Mouse (Mus musculus): ENCODE results near the gene A730015C16Rik. TPM values are rescaled to one million over a fixed set of nuclear protein-coding genes. Genes with fewer than 3 reads are reported as not detected.

The A730015C16Rik gene
- polyA plus RNA-seq, 1 experiment = 0.22 TPM

DNA sequence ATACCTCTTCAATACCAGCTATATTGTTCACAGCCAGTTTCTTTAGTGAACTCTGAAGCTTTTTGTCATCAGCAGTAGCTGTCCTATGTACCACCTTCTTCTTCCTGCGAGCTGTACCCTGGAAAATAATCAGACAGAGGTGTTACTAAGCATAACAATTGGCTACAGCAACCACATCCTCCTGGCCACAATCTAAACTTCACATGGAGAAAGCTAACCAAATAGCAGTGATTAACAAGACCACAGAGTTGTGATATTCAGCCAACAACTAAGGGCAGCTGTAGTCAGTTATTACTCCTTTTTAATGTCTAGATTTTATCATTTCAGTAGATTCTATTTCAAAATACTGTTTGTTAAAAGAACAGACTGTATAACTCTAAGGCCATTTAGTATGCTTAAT, 22.3 kb downstream of the A730015C16Rik start:
- Histone ChIP-seq H3ac (ENCODE audit: control insufficient read depth, insufficient read length, low read depth) (no peak overlapping the region), H3K27me3 (ENCODE audit: control insufficient read depth, insufficient read depth, insufficient read length) (no peaks in the 10 kb centered on the region), H3K36me3 (ENCODE audit: control insufficient read depth, insufficient read depth) (peaks cover 76% of the 10 kb centered on the region), H3K79me3 (ENCODE audit: low read depth) (peaks cover 6% of the 10 kb centered on the region), H3K4me3 (ENCODE audit: insufficient read depth, poor library complexity, severe bottlenecking) (no peak overlapping the region), H3K79me2 (ENCODE audit: control insufficient read depth, insufficient read depth) (peaks cover 18% of the 10 kb centered on the region)
- TF ChIP-seq USF1 (IDR thresholded peaks at IDR 0.05; ENCODE audit: low read depth) (no peak), CEBPB (IDR thresholded peaks at IDR 0.05; ENCODE audit: low read depth) (no peak), MYOG (IDR thresholded peaks at IDR 0.05; ENCODE audit: control insufficient read depth, extremely low read depth, insufficient read length) (no peak), MAX (IDR thresholded peaks at IDR 0.05) (no peak), MYOD1 (IDR thresholded peaks at IDR 0.05; ENCODE audit: control insufficient read depth, insufficient read length, low read depth) (no peak), FOSL1 (IDR thresholded peaks at IDR 0.05; ENCODE audit: insufficient read depth, low read length, poor library complexity, severe bottlenecking) (no peak), CTCF (IDR thresholded peaks at IDR 0.05; ENCODE audit: control insufficient read depth, insufficient read depth, insufficient read length) (no peak)

DNA sequence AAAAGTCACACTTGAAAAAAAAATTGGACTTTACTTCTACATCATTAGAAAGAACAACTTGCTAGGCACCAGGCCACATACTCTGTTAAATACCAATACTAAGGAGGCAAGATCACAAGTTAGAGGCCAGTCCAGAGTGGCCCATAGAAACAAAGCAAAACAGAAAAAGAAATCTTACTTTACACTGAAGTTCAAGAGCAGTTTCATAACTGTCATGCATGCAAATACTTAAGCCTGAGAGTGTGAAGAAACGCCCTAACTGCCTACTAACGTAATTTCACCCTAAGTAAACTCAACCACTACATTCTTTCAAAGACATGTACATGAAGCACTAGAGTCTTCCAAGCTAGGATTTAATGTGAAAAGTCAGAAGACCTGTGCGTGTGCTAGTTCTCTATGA, 22.7 kb downstream of the A730015C16Rik start:
- Histone ChIP-seq H3K4me3 (ENCODE audit: insufficient read depth, poor library complexity, severe bottlenecking) (no peak overlapping the region), H3ac (ENCODE audit: control insufficient read depth, insufficient read length, low read depth) (no peak overlapping the region), H3K36me3 (ENCODE audit: control insufficient read depth, insufficient read depth) (peaks cover 80% of the 10 kb centered on the region), H3K27me3 (ENCODE audit: control insufficient read depth, insufficient read depth, insufficient read length) (no peaks in the 10 kb centered on the region), H3K79me3 (ENCODE audit: low read depth) (peaks cover 6% of the 10 kb centered on the region), H3K79me2 (ENCODE audit: control insufficient read depth, insufficient read depth) (peaks cover 14% of the 10 kb centered on the region)
- TF ChIP-seq CTCF (IDR thresholded peaks at IDR 0.05; ENCODE audit: control insufficient read depth, insufficient read depth, insufficient read length) = no peak
- TF ChIP-seq MAX (IDR thresholded peaks at IDR 0.05) = no peak
- TF ChIP-seq USF1 (IDR thresholded peaks at IDR 0.05; ENCODE audit: low read depth) = no peak
- TF ChIP-seq CEBPB (IDR thresholded peaks at IDR 0.05; ENCODE audit: low read depth) = no peak
- no peak for TF ChIP-seq FOSL1 (IDR thresholded peaks at IDR 0.05; ENCODE audit: insufficient read depth, low read length, poor library complexity, severe bottlenecking)
- no peak for TF ChIP-seq MYOG (IDR thresholded peaks at IDR 0.05; ENCODE audit: control insufficient read depth, extremely low read depth, insufficient read length)
- TF ChIP-seq MYOD1 (IDR thresholded peaks at IDR 0.05; ENCODE audit: control insufficient read depth, insufficient read length, low read depth) = no peak

DNA sequence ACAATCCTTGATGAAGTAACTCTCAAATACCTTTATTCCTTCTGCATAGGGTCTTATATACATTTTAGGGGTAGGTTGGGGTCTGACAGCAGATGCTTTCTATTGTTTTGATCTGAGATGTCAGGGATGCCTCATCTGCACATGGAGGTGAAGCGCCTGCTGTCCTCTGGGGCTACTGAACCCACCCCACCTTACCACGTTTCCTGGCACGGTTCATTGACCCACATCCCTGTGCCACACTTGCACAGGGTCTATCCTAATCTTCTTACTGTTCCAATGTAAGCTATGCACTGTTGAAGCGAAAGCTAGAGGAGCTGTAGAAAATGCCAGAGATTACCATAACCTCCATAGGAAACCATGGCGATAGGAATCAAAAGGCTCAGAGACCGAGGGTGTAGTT, 36.9 kb downstream of the A730015C16Rik start:
- Histone ChIP-seq H3K79me2 (ENCODE audit: control insufficient read depth, insufficient read depth) (no peaks in the 10 kb centered on the region), H3K4me3 (ENCODE audit: insufficient read depth, poor library complexity, severe bottlenecking) (no peak overlapping the region)
- no peak for TF ChIP-seq MYOG (IDR thresholded peaks at IDR 0.05; ENCODE audit: control insufficient read depth, extremely low read depth, insufficient read length)
- TF ChIP-seq MYOD1 (IDR thresholded peaks at IDR 0.05; ENCODE audit: control insufficient read depth, insufficient read length, low read depth) = no peak

DNA sequence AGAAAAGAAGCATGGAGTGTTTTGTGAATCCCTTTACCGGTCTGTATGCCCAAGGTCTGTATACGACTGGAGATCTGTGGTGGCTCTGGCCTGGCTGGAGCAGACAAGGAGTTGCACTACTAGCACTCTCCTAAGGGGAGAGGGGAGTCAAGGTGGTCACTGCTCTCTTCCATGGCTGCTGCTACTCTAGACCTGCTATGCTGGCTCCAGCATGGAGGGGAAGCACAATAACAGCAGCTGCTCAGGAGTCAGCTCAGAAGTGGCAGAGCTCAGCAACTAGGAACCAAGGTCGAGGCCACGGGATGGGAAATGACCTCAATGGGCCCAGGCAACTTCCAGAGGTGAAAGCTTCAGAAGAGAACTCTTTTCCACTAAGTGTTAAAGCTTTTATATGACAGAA, 37.3 kb downstream of the A730015C16Rik start:
- no peak overlapping the region for H3ac ChIP-seq (ENCODE audit: control insufficient read depth, insufficient read length, low read depth)
- H3K79me3 ChIP-seq (ENCODE audit: low read depth) = no peaks in the 10 kb centered on the region
- TF ChIP-seq MAX (IDR thresholded peaks at IDR 0.05) = no peak
- no peak for TF ChIP-seq FOSL1 (IDR thresholded peaks at IDR 0.05; ENCODE audit: insufficient read depth, low read length, poor library complexity, severe bottlenecking)
- no peak for TF ChIP-seq MYOD1 (IDR thresholded peaks at IDR 0.05; ENCODE audit: control insufficient read depth, insufficient read length, low read depth)
- TF ChIP-seq USF1 (IDR thresholded peaks at IDR 0.05; ENCODE audit: low read depth) = no peak
- TF ChIP-seq CTCF (IDR thresholded peaks at IDR 0.05; ENCODE audit: control insufficient read depth, insufficient read depth, insufficient read length) = no peak
- no peak for TF ChIP-seq CEBPB (IDR thresholded peaks at IDR 0.05; ENCODE audit: low read depth)
- H3K79me2 ChIP-seq (ENCODE audit: control insufficient read depth, insufficient read depth) = no peaks in the 10 kb centered on the region
- no peaks in the 10 kb centered on the region for H3K27me3 ChIP-seq (ENCODE audit: control insufficient read depth, insufficient read depth, insufficient read length)
- no peak overlapping the region for H3K4me3 ChIP-seq (ENCODE audit: insufficient read depth, poor library complexity, severe bottlenecking)
- H3K36me3 ChIP-seq (ENCODE audit: control insufficient read depth, insufficient read depth) = no peaks in the 10 kb centered on the region

More for the DNA sequence above, 36.9 kb downstream of the A730015C16Rik start:
- Histone ChIP-seq H3K79me3 (ENCODE audit: low read depth) (no peaks in the 10 kb centered on the region), H3ac (ENCODE audit: control insufficient read depth, insufficient read length, low read depth) (no peak overlapping the region), H3K36me3 (ENCODE audit: control insufficient read depth, insufficient read depth) (no peaks in the 10 kb centered on the region), H3K27me3 (ENCODE audit: control insufficient read depth, insufficient read depth, insufficient read length) (no peaks in the 10 kb centered on the region)

DNA sequence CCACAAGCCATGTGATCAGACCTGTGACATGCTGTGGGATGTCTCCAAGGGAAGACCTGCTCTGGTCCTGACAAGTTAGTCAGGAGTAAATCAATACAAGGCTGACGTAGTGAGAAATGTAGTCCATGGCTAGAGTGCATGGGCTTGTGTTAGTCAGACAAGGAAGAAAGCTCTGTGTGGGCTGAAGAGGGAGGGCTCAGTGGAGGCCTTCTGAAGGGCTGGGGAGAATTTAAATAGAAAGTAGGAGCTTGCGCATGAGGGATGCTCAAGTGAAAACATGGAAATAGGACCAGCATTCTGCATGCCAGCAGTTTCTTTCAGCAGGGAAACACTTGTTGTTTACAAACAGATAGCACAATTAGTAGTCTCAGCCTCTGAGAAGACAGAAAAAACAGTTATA, 44.9 kb downstream of the A730015C16Rik start:
- no peaks in the 10 kb centered on the region for H3K27me3 ChIP-seq (ENCODE audit: control insufficient read depth, insufficient read depth, insufficient read length)

More for the DNA sequence above, 44.9 kb downstream of the A730015C16Rik start:
- H3K79me3 ChIP-seq (ENCODE audit: low read depth) = no peaks in the 10 kb centered on the region
- H3K36me3 ChIP-seq (ENCODE audit: control insufficient read depth, insufficient read depth) = no peaks in the 10 kb centered on the region
- H3ac ChIP-seq (ENCODE audit: control insufficient read depth, insufficient read length, low read depth) = no peak overlapping the region
- H3K4me3 ChIP-seq (ENCODE audit: insufficient read depth, poor library complexity, severe bottlenecking) = no peak overlapping the region
- TF ChIP-seq USF1 (IDR thresholded peaks at IDR 0.05; ENCODE audit: low read depth) (no peak), CEBPB (IDR thresholded peaks at IDR 0.05; ENCODE audit: low read depth) (no peak), FOSL1 (IDR thresholded peaks at IDR 0.05; ENCODE audit: insufficient read depth, low read length, poor library complexity, severe bottlenecking) (no peak), MYOG (IDR thresholded peaks at IDR 0.05; ENCODE audit: control insufficient read depth, extremely low read depth, insufficient read length) (no peak), MYOD1 (IDR thresholded peaks at IDR 0.05; ENCODE audit: control insufficient read depth, insufficient read length, low read depth) (no peak), MAX (IDR thresholded peaks at IDR 0.05) (no peak), CTCF (IDR thresholded peaks at IDR 0.05; ENCODE audit: control insufficient read depth, insufficient read depth, insufficient read length) (no peak)
- no peaks in the 10 kb centered on the region for H3K79me2 ChIP-seq (ENCODE audit: control insufficient read depth, insufficient read depth)

Data from C2C12 (cell line).